Comparison of ENCODE assay signal across 29 mouse cellular contexts in the genomic region with DNA sequence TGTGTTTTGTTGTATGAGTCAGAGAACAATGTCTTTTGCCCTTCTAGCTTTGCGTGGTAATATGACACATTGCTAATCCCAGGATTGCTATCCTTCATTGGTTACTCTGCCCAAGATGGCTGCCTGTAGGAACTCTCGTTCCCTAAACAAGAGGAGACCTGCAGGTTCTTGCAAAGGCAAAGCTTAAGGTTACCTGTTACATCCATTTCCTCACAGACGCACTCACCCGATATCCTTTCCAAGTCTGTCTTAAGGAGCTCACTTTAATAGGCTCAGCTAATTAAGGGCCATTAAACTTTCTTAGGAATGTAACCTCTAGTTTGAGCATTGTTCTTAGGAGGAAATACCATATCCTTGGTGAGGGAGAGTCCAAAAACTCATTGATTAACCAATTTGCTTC. TPM values are rescaled to one million over a fixed set of nuclear protein-coding genes. Genes with fewer than 3 reads are reported as not detected.
A peak's percentile ranks its signal among the peaks of the same experiment; 100 is the strongest.
DNase-seq lines count a peak whose midpoint lies in the region; ATAC-seq and TF ChIP-seq lines count a peak whose summit lies in the region.
"Had no signal": no experiment of that assay in that cellular context is flagged by ENCODE, and none has a peak within 500 bp of the region (broad histone marks: within the 10 kb centered on the region; RNA-seq: fewer than 3 reads in every experiment).

No protein-coding gene starts in this region.

- H3K4me3 ChIP-seq in gastrocnemius, adult 2 months = no peak overlapping the region
- no peak overlapping the region for H3K4me3 ChIP-seq in heart, adult 2 months
- no peak overlapping the region for H3K4me3 ChIP-seq in brown adipose tissue, adult 24 weeks (ENCODE audit: insufficient read depth, low read depth, low read length)
- no peak overlapping the region for H3K4me3 ChIP-seq in forebrain, embryonic 16.5 days (replicated peaks; ENCODE audit: low read length)
- H3K4me3 ChIP-seq: embryonic facial prominence, embryonic 13.5 days; embryonic facial prominence, embryonic 15.5 days; erythroblast, embryonic 14.5 days; forebrain, embryonic 13.5 days; forebrain, embryonic 15.5 days had no signal

- H3K27me3 ChIP-seq in heart, adult 2 months (ENCODE audit: control insufficient read depth, insufficient read depth, low read length) = no peaks in the 10 kb centered on the region; the same call in 1 of the 2 replicates
- no peaks in the 10 kb centered on the region for H3K27me3 ChIP-seq in forebrain, embryonic 16.5 days (replicated peaks; ENCODE audit: control insufficient read depth, insufficient read depth, low read length)
- H3K27me3 ChIP-seq: forebrain, embryonic 13.5 days; forebrain, embryonic 15.5 days; Patski had no signal

- ATAC-seq in forebrain, embryonic 16.5 days = no peak
- ATAC-seq: activated CD4-positive, CD25-positive, alpha-beta regulatory T cell, adult 4 months; CD4-positive, CD25-positive, alpha-beta regulatory T cell, adult 4 months; forebrain, embryonic 13.5 days; forebrain, embryonic 15.5 days; Patski had no signal

- no peak for TF ChIP-seq CTCF in gastrocnemius, adult 2 months (IDR thresholded peaks at IDR 0.05)
- no peak for TF ChIP-seq CTCF in heart, adult 2 months (IDR thresholded peaks at IDR 0.05)

- peaks cover 11% of the 10 kb centered on the region for H3K4me1 ChIP-seq in heart, adult 2 months (ENCODE audit: control insufficient read depth, insufficient read depth, low read length)
- peaks cover 13% of the 10 kb centered on the region; the same call in 1 of the 2 replicates for H3K4me1 ChIP-seq in brown adipose tissue, adult 24 weeks (ENCODE audit: control insufficient read depth, insufficient read depth, insufficient read length, low read length)
- peaks cover 2% of the 10 kb centered on the region; the same call in 1 of the 2 replicates for H3K4me1 ChIP-seq in forebrain, embryonic 16.5 days (replicated peaks; ENCODE audit: control insufficient read depth, insufficient read depth, low read length)
- H3K4me1 ChIP-seq: forebrain, embryonic 13.5 days; forebrain, embryonic 15.5 days had no signal

- intact Hi-C loops in gastrocnemius, adult 2 months (cut with DNase I) = loop anchor here (10.0 kb wide), 1 partner anchor 539 kb away; no protein-coding TSS in a partner anchor
- intact Hi-C loops in heart, adult 2 months (cut with DNase I) = no loop called here

- TF ChIP-seq POLR2A in heart, adult 2 months (IDR thresholded peaks at IDR 0.05; ENCODE audit: insufficient read depth, low read depth, low read length) = no peak

- no peak overlapping the region for H3K9ac ChIP-seq in heart, adult 2 months (ENCODE audit: low read depth, low read length)
- H3K9ac ChIP-seq in forebrain, embryonic 16.5 days (replicated peaks; ENCODE audit: low read depth, low read length) = no peak overlapping the region
- H3K9ac ChIP-seq: embryonic facial prominence, embryonic 13.5 days; embryonic facial prominence, embryonic 15.5 days; forebrain, embryonic 13.5 days; forebrain, embryonic 15.5 days had no signal

- no peak for TF ChIP-seq EP300 in heart, adult 2 months (IDR thresholded peaks at IDR 0.05; ENCODE audit: insufficient read depth, low read depth, low read length)

- whole genome bisulfite sequencing in heart, adult 2 months = 59% methylated on average over 4 of the region's 4 CpGs
- WGBS in forebrain, embryonic 16.5 days = 87% methylated on average over 4 of the region's 4 CpGs

- H3K79me2 ChIP-seq in heart, adult 2 months (replicated peaks; ENCODE audit: control insufficient read depth, insufficient read depth, low read length) = no peaks in the 10 kb centered on the region

- no peak overlapping the region for H3K4me2 ChIP-seq in forebrain, embryonic 16.5 days (ENCODE audit: low read length)
- H3K4me2 ChIP-seq: embryonic facial prominence, embryonic 13.5 days; embryonic facial prominence, embryonic 15.5 days; forebrain, embryonic 13.5 days; forebrain, embryonic 15.5 days had no signal

- no peaks in the 10 kb centered on the region for H3K36me3 ChIP-seq in heart, adult 2 months (ENCODE audit: control insufficient read depth, insufficient read depth, low read length)
- H3K36me3 ChIP-seq in forebrain, embryonic 16.5 days (ENCODE audit: control insufficient read depth, insufficient read depth) = no peaks in the 10 kb centered on the region
- H3K36me3 ChIP-seq: embryonic facial prominence, embryonic 13.5 days; embryonic facial prominence, embryonic 15.5 days; forebrain, embryonic 15.5 days; G1E had no signal

- H3K9me3 ChIP-seq in forebrain, embryonic 16.5 days (ENCODE audit: control insufficient read depth, low read length) = no peaks in the 10 kb centered on the region
- H3K9me3 ChIP-seq: embryonic facial prominence, embryonic 13.5 days; embryonic facial prominence, embryonic 15.5 days; forebrain, embryonic 13.5 days; forebrain, embryonic 15.5 days; G1E had no signal

- no peak for DNase-seq in gastrocnemius, adult 2 months
- no peak for DNase-seq in gastrocnemius, postnatal 4 days (ENCODE audit: low spot score in 2 of 2)
- no peak for DNase-seq in heart, adult 2 months
- DNase-seq in heart, adult 9 months (ENCODE audit: low spot score in 2 of 2) = no peak
- peak; percentile 85 for DNase-seq in gonadal fat pad, adult 2 months (ENCODE audit: low read depth)
- DNase-seq: adrenal gland, adult 8-10 months; adrenal gland, postnatal 14 days; adrenal gland, postnatal 36 days; B cell, adult 2 months; cerebellum, adult 11 months; cerebellum, adult 18-20 months; cerebellum, adult 8-10 months; cerebellum, adult 9-11 months; cerebellum, postnatal 14 days; cerebellum, postnatal 36 days; embryo, embryonic 11 days had no signal

- peak overlapping the region; percentile 43 for H3K27ac ChIP-seq in gastrocnemius, adult 2 months
- peak overlapping the region; percentile 6; the same call in 1 of the 2 replicates for H3K27ac ChIP-seq in heart, adult 2 months
- H3K27ac ChIP-seq in brown adipose tissue, adult 24 weeks (replicated peaks; ENCODE audit: low read depth, low read length) = peak overlapping the region; percentile 97
- no peak overlapping the region for H3K27ac ChIP-seq in forebrain, embryonic 16.5 days (ENCODE audit: low read length)
- H3K27ac ChIP-seq: embryonic facial prominence, embryonic 13.5 days; embryonic facial prominence, embryonic 15.5 days; forebrain, embryonic 13.5 days; forebrain, embryonic 15.5 days had no signal

RNA-seq across cellular contexts. Expression of a gene that starts 31.0 kb away (rescaled TPM):
- total RNA-seq in gastrocnemius, adult 2 months (2021) = 1 to 10 TPM; 4.3 to 6.4 TPM
- total RNA-seq in gastrocnemius, postnatal 4 days (2021) = 1 to 10 TPM; 5.5 to 6.6 TPM
- total RNA-seq in heart, adult 2 months (2021) = 10 to 100 TPM in 1 of 2 experiments, 1 to 10 TPM in 1; 9.6 to 11.9 TPM
- 7.5 and 11.2 TPM in 2 replicates for polyA plus RNA-seq in heart, adult 2 months (2012; rRNA removed)
- 3.4 and 3.7 TPM in 2 replicates for polyA plus RNA-seq in brown adipose tissue, adult 24 weeks (2012; ENCODE audit: insufficient read depth, insufficient read length, missing spikeins)
- 11.1 and 14.4 TPM in 2 replicates for polyA plus RNA-seq in gonadal fat pad, adult 2 months (2012; rRNA removed)
- 1.2 and 2.6 TPM in 2 replicates for polyA plus RNA-seq in forebrain, embryonic 16.5 days (2015; fragmentation: Nextera tagmentation; extraction: Ambion mirVana)
- total RNA-seq: CH12.LX; common myeloid progenitor, adult 5-6 weeks had no signal
- polyA plus RNA-seq: CD4-positive, CD25-positive, alpha-beta regulatory T cell, adult 4 months; erythroblast, embryonic 14.5 days; G1E had no signal
